Mouse (Mus musculus): Measurements from ENCODE around the gene Slc39a3. TPM values are rescaled to one million over a fixed set of nuclear protein-coding genes. Genes with fewer than 3 reads are reported as not detected.
A peak's percentile ranks its signal among the peaks of the same experiment; 100 is the strongest.
"Not testable (repeated sequence)": the region's sequence is repeated elsewhere in the genome, so short reads cannot be mapped to it uniquely, and the experiment has no call there.

Slc39a3 gene
- total and polyA plus RNA-seq, 3 experiments = 13.9 to 20.5 (median 14.4) TPM

GRCm38 (mm10) chr10:81062710-81063109 lies 25.5 kb upstream of the Slc39a3 start:
- no peak overlapping the region for H3K4me3 ChIP-seq
- no peaks in the 10 kb centered on the region for H3K36me3 ChIP-seq (ENCODE audit: control insufficient read depth, insufficient read depth, low read length)
- TF ChIP-seq EP300 (IDR thresholded peaks at IDR 0.05; ENCODE audit: insufficient read depth, low read depth, low read length) (no peak), POLR2A (IDR thresholded peaks at IDR 0.05; ENCODE audit: insufficient read depth, low read depth, low read length) (no peak), CTCF (IDR thresholded peaks at IDR 0.05) (no peak)
- intact Hi-C loops (cut with DNase I) = no loop called here
- peaks cover 11% of the 10 kb centered on the region for H3K4me1 ChIP-seq (ENCODE audit: control insufficient read depth, insufficient read depth, low read length)
- H3K79me2 ChIP-seq (replicated peaks; ENCODE audit: control insufficient read depth, insufficient read depth, low read length) = peaks cover 7% of the 10 kb centered on the region
- WGBS = 50% methylated on average over 4 of the region's 4 CpGs
- no peak overlapping the region for H3K9ac ChIP-seq (ENCODE audit: low read depth, low read length)
- no peaks in the 10 kb centered on the region for H3K27me3 ChIP-seq (ENCODE audit: control insufficient read depth, insufficient read depth, low read length)
- no peak for DNase-seq
- H3K27ac ChIP-seq = no peak overlapping the region

- intact Hi-C loops (cut with DNase I) = no loop called here
- peaks cover 20% of the 10 kb centered on the region for H3K4me1 ChIP-seq (ENCODE audit: control insufficient read depth, insufficient read depth, low read length)
- peak within 1 kb of the TSS; percentile 92 for H3K27ac ChIP-seq
- H3K27me3 ChIP-seq (ENCODE audit: control insufficient read depth, insufficient read depth, low read length) = no peaks in the 10 kb centered on the region
- no peaks in the 10 kb centered on the region for H3K36me3 ChIP-seq (ENCODE audit: control insufficient read depth, insufficient read depth, low read length)
- WGBS = under 1% methylated on average over 48 of the region's 48 CpGs
- peak within 1 kb of the TSS; percentile 94 for H3K4me3 ChIP-seq
- no peak for TF ChIP-seq CTCF (IDR thresholded peaks at IDR 0.05)
- peak; percentile 71 for TF ChIP-seq POLR2A (IDR thresholded peaks at IDR 0.05; ENCODE audit: insufficient read depth, low read depth, low read length)
- peak; percentile 68; the same call in 1 of the 2 replicates for TF ChIP-seq EP300 (IDR thresholded peaks at IDR 0.05; ENCODE audit: insufficient read depth, low read depth, low read length)
- peaks cover 13% of the 10 kb centered on the region for H3K79me2 ChIP-seq (replicated peaks; ENCODE audit: control insufficient read depth, insufficient read depth, low read length)
- H3K9ac ChIP-seq (ENCODE audit: low read depth, low read length) = peak within 1 kb of the TSS; percentile 83
- DNase-seq = peak; percentile 97 to 99
Observed at GRCm38 (mm10) chr10:81059603-81060543, 22.6 kb upstream of the Slc39a3 start, which contains the start of gene Sgta. Gene Sgta (minus strand): TSS chr10:81060181.

- peak overlapping the region; percentile 94 for H3K4me3 ChIP-seq
- no peak overlapping the region for H3K9ac ChIP-seq (ENCODE audit: low read depth, low read length)
- peaks cover 20% of the 10 kb centered on the region for H3K4me1 ChIP-seq (ENCODE audit: control insufficient read depth, insufficient read depth, low read length)
- 47% methylated on average over 6 of the region's 6 CpGs for WGBS
- DNase-seq = no peak
- no peaks in the 10 kb centered on the region for H3K36me3 ChIP-seq (ENCODE audit: control insufficient read depth, insufficient read depth, low read length)
- peaks cover 16% of the 10 kb centered on the region for H3K79me2 ChIP-seq (replicated peaks; ENCODE audit: control insufficient read depth, insufficient read depth, low read length)
- TF ChIP-seq POLR2A (IDR thresholded peaks at IDR 0.05; ENCODE audit: insufficient read depth, low read depth, low read length) (no peak), EP300 (IDR thresholded peaks at IDR 0.05; ENCODE audit: insufficient read depth, low read depth, low read length) (no peak), CTCF (IDR thresholded peaks at IDR 0.05) (no peak)
- intact Hi-C loops (cut with DNase I) = no loop called here
- no peak overlapping the region for H3K27ac ChIP-seq
- no peaks in the 10 kb centered on the region for H3K27me3 ChIP-seq (ENCODE audit: control insufficient read depth, insufficient read depth, low read length)
Observed at GRCm38 (mm10) chr10:81058896-81059295, 21.7 kb upstream of the Slc39a3 start.

GRCm38 (mm10) chr10:81057406-81058130 lies 20.3 kb upstream of the Slc39a3 start:
- Histone ChIP-seq H3K36me3 (ENCODE audit: control insufficient read depth, insufficient read depth, low read length) (no peaks in the 10 kb centered on the region), H3K4me3 (no peak overlapping the region), H3K27me3 (ENCODE audit: control insufficient read depth, insufficient read depth, low read length) (no peaks in the 10 kb centered on the region), H3K4me1 (ENCODE audit: control insufficient read depth, insufficient read depth, low read length) (peaks cover 22% of the 10 kb centered on the region), H3K79me2 (replicated peaks; ENCODE audit: control insufficient read depth, insufficient read depth, low read length) (peaks cover 18% of the 10 kb centered on the region), H3K9ac (ENCODE audit: low read depth, low read length) (no peak overlapping the region), H3K27ac (no peak overlapping the region)
- no peak for TF ChIP-seq POLR2A (IDR thresholded peaks at IDR 0.05; ENCODE audit: insufficient read depth, low read depth, low read length)
- no peak for TF ChIP-seq EP300 (IDR thresholded peaks at IDR 0.05; ENCODE audit: insufficient read depth, low read depth, low read length)
- no peak for TF ChIP-seq CTCF (IDR thresholded peaks at IDR 0.05)
- WGBS = 69% methylated on average over 23 of the region's 23 CpGs
- intact Hi-C loops (cut with DNase I) = no loop called here
- peak in 1 of 2 experiments; percentile 44 for DNase-seq

GRCm38 (mm10) chr10:81055802-81056340 lies 18.6 kb upstream of the Slc39a3 start:
- H3K9ac ChIP-seq (ENCODE audit: low read depth, low read length); intact Hi-C loops (cut with DNase I); DNase-seq; H3K27ac ChIP-seq; H3K4me3 ChIP-seq; H3K36me3 ChIP-seq (ENCODE audit: control insufficient read depth, insufficient read depth, low read length); H3K27me3 ChIP-seq (ENCODE audit: control insufficient read depth, insufficient read depth, low read length): not testable (repeated sequence)
- Histone ChIP-seq H3K4me1 (ENCODE audit: control insufficient read depth, insufficient read depth, low read length) (peaks cover 22% of the 10 kb centered on the region), H3K79me2 (replicated peaks; ENCODE audit: control insufficient read depth, insufficient read depth, low read length) (peaks cover 21% of the 10 kb centered on the region)
- WGBS = 58% methylated on average over 11 of the region's 11 CpGs
